Mouse (Mus musculus) cerebellum, postnatal 10 days (tissue): ENCODE measurements around the gene Nod2.

ENCODE experiments used
- DNase-seq, 2 experiments: peaks; one replicate each; pipeline ENCODE4 v3.0.0; 2021; ENCODE audit warnings: mixed read lengths in 2 of 2

Nod2 gene

DNA sequence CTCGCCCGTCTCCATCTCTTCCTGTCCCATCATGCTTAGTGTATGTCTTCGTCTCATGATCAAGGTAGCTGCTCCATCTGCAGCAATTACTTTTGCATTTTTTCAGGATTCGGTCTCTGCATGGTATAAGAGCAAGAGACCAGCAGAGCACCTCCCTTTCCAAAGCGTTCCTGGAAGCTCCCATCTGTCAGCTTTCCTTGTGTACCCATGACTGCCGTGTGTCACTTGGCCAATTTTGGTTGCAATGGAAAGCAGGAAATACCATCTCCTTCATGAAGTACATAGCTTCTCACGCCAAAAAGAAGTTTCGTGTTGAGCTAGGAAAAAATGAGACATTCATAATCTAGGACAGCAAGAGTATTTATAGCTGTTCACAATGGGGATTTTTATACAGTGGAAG lies 33.9 kb downstream of the Nod2 start:
- DNase-seq: peak; percentile 59 to 65

DNA sequence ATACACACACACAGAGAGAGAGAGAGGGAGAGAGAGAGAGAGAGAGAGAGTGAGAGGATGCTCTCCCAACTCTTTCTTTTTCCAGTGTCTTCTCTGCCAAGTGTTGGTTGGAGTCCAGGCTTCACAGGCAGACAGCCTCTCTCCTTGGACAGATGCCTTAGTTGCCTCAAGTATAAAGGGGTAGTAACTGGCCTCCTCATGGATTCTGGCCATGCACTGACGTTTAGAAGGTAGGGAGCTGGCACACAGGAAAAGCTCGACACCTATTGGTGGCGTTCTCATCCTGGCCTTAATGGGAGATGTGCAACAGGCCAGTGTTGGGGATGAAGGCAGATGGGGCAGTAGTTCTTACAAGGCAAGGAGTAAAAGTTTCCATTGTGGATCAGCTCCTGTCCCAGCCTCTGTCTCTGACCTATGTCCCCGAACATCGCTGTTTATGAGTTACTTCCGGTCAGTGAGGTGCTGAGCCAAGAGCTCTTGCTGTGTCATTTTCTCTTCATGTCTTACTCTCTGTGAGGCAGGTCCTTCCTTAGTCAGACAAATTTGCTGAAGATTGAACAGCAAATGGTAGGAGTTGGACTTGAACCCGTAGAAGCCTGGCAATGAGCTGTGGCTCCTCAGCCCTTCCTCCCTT lies 36.7 kb downstream of the Nod2 start:
- DNase-seq: peak; percentile 79 to 89

DNA sequence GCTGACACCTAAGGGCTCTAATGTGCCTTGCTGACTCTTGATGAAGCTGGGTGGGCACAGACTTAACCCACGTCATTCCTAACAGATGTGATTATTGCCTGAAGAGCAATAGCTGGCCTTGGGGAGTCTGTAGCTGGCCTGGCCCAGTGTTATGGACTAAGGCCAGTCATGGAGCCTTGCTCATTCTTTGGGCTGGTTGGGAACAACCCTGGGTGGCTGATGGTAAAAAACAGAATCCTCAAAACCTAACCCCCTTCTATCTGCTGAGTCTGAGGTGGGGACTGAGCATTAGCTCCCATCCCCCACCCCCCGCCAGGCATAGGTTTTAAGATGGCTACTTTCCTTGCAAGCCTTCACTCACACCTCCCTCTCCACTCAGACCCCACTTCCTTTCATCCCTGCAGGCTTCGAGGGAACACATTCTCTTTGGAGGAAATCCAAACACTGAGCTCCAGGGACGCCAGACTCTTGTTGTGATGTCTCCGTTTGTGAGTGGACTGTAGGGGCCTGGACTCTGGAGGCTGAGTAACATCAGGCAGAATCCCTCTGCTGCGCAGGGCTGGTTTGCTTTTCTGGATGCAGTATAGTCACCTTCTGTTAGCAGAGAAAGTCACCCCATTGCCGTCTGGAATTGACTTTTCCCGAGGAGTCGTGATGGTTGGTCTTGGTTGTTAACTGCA lies 39.3 kb downstream of the Nod2 start:
- no peak for DNase-seq

DNA sequence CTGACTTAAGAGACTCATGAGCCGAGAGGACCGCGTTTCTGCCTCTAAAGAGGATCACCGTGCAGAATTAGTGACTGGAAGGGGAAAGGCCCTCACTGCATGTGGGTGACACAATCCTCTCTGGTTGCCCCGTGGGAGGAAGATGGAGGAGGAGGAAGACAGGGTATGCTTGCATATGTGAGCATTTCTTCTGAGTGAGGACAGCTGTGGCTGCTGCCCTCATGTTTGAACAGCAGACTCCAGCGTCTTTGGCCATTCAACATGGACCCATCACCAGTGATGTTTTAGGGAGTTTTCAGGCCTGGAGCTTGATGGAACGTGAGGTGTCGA lies 39.8 kb downstream of the Nod2 start:
- DNase-seq: no peak

DNA sequence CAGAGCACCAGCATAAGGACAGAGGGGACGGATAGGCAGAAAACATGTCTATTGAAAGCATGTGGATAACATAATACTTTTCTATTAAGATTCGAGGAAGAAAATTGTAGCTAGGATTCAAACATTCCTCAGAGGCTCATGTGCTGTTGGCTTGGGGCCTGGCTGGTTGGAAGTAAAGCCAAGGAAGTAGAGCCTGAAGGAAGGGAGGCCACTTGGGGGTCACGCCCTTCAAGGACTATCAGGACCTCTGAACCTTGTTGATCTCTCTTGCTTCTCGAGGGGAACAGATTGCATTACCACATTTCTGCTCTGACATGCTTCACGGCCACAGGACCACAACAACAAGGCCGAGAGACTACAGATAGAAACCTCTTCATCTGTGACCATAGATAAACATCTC lies 42.0 kb downstream of the Nod2 start:
- no peak for DNase-seq

DNA sequence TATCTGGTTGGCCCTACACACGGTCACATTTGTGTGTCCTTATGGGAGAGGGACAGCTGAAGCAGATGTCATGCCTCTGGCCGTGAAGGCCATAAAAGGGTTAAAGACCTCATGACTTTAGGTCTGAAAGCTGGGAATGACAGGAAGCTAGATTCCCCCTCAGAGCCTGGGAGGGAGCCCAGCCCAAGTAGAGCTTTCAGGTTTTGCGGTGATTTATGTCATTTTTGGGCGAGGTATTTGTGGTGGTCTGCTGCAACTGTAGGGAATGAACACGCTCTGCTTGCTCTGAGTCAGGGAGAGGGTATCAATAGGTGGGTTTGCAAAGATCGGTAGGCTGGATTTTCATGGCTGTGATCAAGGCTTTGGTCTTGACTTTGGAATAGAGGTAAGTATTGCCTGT lies 42.8 kb downstream of the Nod2 start:
- DNase-seq: no peak

DNA sequence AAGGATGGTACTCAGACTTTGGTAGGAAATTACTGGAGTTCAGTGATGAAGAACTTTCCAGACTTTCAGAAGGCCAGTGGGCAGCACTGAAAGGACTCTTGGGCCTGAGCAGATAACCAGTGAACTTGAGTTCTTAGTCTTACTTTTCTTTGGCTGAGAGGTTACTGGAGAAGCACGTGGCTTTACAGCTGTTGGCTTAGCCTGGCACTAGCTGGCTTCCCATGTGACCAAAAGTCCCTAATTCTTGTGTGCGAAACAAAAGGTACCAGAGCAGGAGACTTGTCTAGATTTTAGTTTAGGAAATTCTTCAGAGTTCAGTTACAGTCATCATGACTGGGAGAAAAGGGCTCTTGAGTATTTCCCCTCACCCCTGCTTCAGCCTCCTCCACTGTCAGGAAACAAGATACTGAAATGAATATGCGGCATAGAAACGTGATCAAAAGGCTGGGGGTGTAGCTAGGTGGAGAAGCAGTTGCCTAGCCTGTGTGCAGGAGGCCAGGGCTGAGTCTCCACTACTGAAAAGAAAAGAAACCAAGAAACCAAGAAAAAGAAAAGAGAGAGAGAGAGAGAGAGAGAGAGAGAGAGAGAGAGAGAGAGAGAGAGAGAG lies 44.3 kb downstream of the Nod2 start:
- no peak for DNase-seq

DNA sequence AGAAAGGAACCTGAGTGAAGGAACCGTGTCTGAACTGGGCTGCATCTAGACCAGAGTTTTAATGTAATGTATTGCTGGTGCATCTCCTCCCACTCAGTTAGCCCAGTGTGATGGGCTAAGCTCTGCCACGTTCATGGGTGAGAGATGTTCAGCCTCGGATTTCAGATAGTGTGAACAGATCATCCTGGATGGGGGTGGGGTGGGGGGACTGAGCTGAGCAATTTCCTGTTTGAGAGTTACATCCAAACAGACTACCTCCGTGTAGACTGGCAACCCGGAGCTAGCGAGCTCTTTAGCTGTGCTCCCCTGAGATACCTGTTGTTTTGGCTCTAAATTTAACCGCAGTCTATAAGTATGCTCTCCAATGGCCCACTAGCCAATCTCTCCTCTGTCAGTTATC lies 44.8 kb downstream of the Nod2 start:
- no peak for DNase-seq

DNA sequence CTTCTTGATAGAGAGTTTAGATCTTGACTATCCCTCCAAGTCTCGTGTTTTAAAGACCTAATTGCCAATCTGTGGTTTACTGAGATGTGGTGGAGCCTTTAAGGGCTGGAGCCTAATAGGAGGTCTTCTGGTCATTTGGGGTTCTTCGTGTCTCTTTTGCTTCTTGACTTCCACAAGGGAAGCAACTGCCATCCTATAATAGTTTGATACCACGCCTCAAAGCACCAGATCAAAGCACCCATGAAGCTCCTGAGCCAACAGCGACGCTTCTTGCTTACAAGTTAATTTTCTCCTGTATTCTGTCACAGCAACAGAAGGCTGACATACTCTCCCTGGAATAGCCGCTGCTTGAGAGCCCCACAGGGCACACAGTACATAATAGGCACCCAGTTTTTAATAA lies 45.8 kb downstream of the Nod2 start:
- no peak for DNase-seq

DNA sequence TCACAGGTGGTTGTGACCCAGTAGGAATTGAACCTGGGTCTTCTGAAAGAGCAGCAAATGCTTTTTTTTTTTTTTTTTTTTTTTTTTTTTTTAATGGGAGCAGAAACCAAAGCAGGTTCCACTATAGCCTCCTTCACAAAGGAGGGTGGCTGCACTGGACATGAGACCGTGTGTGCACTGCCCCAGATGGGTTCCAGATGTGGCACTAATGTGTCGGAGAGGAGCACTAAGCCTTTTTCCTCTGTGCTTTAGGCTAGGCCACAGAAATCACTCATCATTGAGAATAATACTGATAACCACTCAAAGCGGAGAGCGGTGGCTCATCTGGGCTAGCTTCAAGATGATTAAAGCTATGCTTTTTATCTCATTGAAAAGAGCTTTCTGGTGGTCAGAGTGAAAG lies 46.3 kb downstream of the Nod2 start:
- no peak for DNase-seq

DNA sequence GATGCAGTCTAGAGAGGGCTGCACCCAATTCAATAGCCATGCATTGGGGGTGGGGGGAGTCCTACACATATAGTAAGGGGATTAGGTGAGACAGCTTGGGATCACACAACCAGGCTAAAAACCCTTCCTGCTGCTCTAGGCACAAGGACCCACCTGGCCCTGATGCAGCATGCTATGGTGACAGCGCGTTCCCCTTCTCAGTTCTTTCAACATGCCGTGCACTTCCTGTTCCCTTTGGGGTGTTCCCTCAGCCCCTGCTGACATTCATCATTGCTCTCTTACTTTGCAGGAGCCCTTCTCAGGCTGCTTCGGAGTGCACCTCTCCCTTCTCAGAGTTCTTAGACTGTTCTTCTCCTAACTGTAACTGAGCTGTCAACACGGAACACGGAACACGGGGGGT lies 47.2 kb downstream of the Nod2 start:
- no peak for DNase-seq

DNA sequence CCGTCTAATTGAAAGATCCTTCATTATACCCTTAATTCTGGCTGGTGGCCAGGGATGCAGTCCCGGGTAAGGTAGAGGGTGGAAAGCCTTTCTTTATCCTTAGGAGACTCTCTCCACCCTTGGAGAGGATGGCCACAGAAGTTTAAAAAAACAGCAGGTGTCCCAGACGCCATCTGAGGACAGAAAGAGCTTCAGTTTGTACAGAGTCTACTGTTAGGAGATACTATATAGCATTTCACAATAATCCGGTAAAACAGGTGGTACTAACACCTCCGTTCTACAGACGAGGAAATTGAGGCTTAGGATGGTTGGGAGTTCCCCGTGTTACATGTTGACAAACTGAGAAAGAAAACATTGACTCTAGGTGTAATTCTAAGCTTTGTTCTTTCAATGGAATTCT lies 49.1 kb downstream of the Nod2 start:
- peak; percentile 48 to 59 for DNase-seq

DNA sequence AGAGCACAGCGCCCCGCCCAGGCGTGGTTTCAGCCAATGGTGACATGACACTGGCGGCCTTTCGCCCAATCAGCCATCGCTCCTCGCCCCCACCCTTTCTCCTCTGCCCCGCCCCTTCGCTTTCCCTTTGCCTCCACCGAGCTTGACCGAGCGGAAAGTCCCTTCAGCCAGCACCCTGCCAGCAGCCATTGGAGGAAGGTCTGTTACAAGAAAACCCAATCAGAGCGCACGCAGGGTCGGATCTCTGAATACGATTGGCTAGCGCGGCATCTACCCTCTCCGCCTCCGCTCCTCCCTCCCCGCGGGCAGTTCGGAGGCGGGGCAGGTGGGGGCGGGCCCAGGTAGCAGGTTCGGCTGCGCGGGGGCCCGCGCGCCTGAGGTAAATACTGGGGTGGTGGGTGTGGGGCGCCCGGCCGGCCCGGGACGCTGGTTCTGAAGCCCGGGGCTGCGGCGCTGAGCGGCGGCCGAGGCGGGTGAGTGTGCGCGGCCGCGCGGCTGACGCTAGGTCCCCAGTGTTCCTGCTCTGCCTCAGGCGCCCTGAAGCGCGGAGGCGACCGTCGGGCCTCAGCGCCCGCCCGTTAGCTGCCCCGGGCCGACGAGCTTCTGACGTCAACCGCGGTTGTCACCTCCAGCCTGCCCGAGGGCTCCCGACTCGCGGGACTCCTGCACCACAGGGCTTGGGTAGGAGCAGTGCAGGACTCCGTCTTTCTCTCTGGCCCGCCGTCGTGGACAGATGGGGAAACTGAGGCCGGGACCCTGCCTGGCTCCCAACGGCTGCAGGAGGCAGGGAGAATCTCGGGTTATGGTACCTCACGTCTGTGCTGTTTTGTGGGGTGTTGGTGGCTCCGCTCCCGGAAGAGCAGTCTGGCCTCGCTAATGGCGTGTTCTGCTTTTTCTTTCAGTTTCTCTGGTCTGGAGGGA lies 49.9 kb downstream of the Nod2 start, which contains the start of gene Cyld:
Cyld (plus strand) TSS at position 308 of the 921 bp plus-strand sequence.
- DNase-seq: peak; percentile 99 to 100

DNA sequence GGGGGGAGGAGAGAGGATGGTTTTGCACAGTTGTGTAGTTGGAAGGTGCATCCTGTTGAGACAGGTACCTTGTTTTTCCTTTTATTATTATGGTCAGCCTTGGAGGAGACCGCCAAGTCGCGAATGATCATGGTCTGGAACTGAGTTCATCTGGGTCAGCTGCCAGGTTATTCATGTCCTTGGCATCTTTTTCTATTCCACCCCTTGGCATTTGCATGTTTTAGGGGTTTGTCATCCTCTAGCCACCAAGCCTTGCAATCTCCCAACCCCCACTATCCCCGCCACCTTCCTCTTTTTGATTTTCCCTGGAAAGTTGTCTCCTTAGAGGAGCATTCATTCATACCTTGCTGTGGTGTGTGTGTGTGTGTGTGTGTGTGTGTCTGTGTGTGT lies 50.5 kb downstream of the Nod2 start:
- peak; percentile 59 to 66 for DNase-seq

DNA sequence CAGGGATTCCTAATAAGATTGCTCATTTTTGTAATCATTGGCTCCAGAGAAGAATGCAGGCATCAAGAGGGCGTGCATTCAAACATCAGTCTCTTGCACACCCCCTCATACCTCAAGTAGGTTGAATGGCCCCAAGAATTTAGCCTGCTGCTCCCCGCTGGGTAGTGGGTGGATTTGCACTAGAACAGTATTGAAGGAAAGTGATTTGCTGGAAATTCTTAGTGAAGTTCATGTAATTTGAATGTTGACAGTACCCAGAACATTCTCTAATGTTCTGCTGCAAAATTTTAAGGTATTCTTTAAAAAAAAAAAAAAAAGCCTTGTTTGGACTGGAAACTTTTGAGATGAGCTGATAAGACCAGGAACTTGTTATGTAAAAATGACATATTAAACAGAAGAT lies 50.9 kb downstream of the Nod2 start:
- peak in 1 of 2 experiments; percentile 34 for DNase-seq

DNA sequence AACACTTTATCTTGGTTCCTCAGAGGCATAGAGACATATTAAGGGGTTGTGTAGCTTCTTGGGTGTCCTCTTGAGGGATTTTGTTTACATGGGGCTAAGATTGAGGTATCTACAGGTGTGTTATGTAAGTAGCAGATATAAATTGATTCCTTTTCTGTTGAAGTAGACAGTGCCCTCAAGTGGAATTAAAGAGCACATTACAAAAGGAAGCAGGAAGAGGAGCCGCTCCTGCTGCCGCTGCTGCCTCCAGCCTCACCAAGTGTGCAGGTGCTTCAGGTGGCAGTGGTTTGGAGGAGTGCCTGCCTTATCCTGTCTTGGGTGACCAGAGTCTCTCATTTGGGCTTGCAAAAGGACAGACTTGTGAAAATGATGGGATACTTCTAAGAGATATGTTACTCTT lies 54.5 kb downstream of the Nod2 start:
- peak; percentile 36 to 43 for DNase-seq

DNA sequence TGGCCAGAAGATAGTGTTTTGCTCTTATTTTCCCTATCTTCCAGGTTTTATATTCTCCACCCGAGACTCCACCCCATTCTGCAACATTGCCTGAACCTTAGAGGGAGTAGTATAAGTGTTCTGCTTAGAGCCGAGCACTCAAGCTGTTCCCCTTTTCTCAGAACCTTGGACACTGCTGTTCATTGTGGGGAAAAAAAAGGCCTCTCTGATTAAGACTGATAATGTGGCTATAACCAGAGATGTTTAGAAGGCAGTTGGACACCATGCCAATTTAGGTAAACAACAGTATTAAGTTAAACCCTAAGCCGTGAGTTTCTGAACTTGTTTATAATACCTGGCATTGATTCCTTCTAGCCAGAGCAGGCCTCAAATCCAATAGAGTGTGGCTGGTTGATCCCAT lies 55.7 kb downstream of the Nod2 start:
- no peak for DNase-seq

DNA sequence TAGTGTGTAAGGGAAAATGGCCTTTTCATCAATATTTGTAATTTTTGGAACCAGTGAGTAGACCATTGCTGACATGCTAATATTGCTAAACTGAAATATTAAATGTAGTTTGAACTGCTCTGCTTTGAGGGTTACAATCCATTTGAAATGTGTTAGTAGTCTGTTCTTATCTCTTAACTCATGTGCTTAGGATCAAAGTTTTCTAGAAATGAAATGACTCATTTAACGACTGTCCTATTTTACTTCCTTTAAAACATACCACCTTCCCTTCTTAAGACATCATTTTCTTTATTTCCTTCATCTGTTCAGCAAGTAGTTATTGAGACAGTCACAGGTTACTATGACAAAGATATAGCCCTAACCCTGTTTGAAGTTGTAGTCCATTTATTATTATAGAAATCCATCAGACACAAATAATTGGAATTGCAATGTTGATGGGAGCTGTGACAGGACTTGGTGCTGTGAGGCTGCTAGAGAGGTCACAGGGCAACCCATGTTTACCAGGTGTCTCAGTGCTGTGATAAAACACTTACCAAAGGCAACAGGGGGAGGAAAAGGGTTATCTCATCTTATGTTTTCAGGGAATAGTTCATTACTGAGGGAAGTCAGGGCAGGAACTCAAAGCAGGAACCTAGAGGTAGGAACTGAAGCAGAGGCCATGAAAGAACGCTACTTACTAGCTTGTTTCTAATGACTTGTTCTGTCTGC lies 76.3 kb downstream of the Nod2 start:
- DNase-seq: no peak
